Mouse (Mus musculus): ENCODE measurements around the gene Hcn2.

DNA sequence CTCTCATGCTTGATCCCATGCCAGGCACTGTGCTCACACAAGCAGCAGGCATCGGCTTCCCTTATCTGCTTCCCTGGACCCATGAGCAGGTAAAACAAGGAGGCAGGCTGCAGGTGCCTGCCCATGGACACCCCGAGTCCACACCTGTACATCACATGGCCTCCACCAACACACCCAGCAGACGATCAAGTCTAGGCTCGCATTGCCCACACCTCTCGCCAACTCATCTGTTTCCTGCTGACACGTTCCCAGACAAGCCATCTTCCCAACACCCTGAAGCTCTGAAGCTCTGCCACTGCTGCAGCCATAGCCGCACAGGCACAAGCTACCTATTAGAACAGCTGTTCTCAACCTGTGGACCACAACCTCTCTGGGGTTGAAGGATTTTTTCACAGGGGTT lies 47.8 kb downstream of the Hcn2 start:
- TF ChIP-seq MXI1 (IDR thresholded peaks at IDR 0.05; ENCODE audit: low read depth, low read length) = no peak
- TF ChIP-seq ZMIZ1 (IDR thresholded peaks at IDR 0.05; ENCODE audit: low read depth, low read length) = no peak
- no peak for TF ChIP-seq CTCF (conservative IDR thresholded peaks at IDR 0.05 in 1 of 2, IDR thresholded peaks at IDR 0.05 in 1 of 2; ENCODE audit: low read depth in 2 of 2, low read length in 2 of 2)
- TF ChIP-seq JUND (conservative IDR thresholded peaks at IDR 0.05; ENCODE audit: low read depth, low read length) = no peak
- no peak for TF ChIP-seq NELFE (IDR thresholded peaks at IDR 0.05; ENCODE audit: low read depth, low read length)
- TF ChIP-seq BHLHE40 (IDR thresholded peaks at IDR 0.05; ENCODE audit: low read depth, low read length) = no peak
- TF ChIP-seq EP300 (IDR thresholded peaks at IDR 0.05; ENCODE audit: low read length) = no peak
- no peak for TF ChIP-seq GABPA (IDR thresholded peaks at IDR 0.05; ENCODE audit: insufficient replicate concordance, low read depth, low read length)
- TF ChIP-seq POLR2A (IDR thresholded peaks at IDR 0.05; ENCODE audit: low read depth, low read length) = no peak
- no peak for TF ChIP-seq TCF12 (IDR thresholded peaks at IDR 0.05; ENCODE audit: low read depth, low read length)

Data from CH12.LX (cell line).